Mouse (Mus musculus) cerebellum, adult 2 months (tissue): ENCODE measurements at regions not wholly inside any gene's neighbourhood (a gene's known extent, or its start where the extent isn't known, plus 50 kb on each side); places are given as distances from the start of the nearest gene placed in this dataset.

Experiments used
- CTCF ChIP-seq: fragments of 200-500 bp; IDR thresholded peaks from 2 replicates; pipeline ENCODE4 v1.5.1; 2011; ENCODE audit warnings: low read depth, mild to moderate bottlenecking, control low read depth, low read length, moderate library complexity, borderline replicate concordance; ENCODE audit not compliant: insufficient read depth
- POLR2A ChIP-seq: fragments of 200-500 bp; IDR thresholded peaks from 2 replicates; pipeline ENCODE4 v1.6.1; 2011; ENCODE audit warnings: low read length, control low read depth, borderline replicate concordance; ENCODE audit not compliant: insufficient read depth

GRCm38 (mm10) chr19:17904120-17904519 lies 66.7 kb upstream of the Pcsk5 start:
- TF ChIP-seq CTCF (no peak), POLR2A (no peak)
